Mouse (Mus musculus) retina, postnatal 1 day (tissue): ENCODE measurements around the gene Btrc.
A peak's percentile ranks its signal among the peaks of the same experiment; 100 is the strongest.
"Not testable (repeated sequence)": the region's sequence is repeated elsewhere in the genome, so short reads cannot be mapped to it uniquely, and the experiment has no call there.

Experiments
- DNase-seq: peaks from one replicate; pipeline ENCODE4 v3.0.0-alpha.2; 2012

Gene Btrc

GRCm38 (mm10) chr19:45363384-45363926, at the start of gene Btrc:
Btrc (plus strand) TSS chr19:45363734.
- peak; percentile 100 for DNase-seq

DNA sequence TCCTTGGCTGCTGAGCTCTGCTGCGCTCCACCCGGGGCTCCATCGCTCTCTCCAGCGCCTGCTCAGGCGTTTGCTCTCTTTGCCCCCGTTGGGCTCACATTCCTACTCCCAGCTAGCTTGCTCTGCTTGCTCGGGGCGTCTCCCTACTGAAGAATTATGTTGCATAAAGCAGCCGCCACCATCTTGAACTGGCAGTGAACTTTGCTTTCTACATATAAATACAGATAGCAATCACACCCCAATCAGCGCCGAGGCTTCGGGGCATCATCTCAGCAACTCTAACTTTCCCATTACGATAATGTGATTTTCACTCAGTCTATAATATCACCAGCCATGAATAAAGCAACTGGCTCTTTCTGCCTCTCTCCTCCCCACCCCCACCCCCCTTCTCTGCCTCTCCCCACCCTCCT, 46.1 kb upstream of the Btrc start:
- no peak for DNase-seq

GRCm38 (mm10) chr19:45321062-45321461, 42.5 kb upstream of the Btrc start:
- DNase-seq: no peak

- no peak for DNase-seq
Observed at GRCm38 (mm10) chr19:45329039-45329438, 34.5 kb upstream of the Btrc start.

DNA sequence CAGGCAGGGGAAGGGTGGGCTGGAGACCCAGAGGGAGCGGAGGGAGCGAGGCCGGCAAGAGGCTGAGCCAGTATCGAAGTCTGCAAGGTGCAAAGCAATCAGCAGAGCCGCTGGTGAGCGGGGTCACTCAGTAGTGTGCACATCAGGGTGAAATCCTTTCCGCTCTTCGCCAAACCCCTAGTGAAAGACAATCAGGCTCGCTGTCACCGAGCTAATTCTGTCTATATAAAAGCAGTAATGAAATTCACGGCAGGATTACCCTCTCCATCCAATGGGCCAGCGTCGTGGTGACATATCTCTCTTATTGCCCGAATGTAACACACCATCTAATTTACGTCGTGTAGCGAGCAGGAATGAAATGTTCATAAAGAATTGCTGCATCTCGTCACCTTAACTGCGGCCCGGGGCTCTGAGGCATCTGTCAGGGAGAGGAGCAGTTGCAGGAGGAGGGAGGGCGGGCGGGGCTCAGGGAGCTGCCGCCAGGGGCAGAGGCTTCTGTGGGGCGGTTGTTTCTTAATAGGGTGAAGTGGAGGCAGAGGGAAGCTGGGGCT, 33.7 kb upstream of the Btrc start:
- peak; percentile 57 for DNase-seq

GRCm38 (mm10) chr19:45336718-45337117, 26.8 kb upstream of the Btrc start:
- DNase-seq: peak; percentile 78

GRCm38 (mm10) chr19:45338182-45338581, 25.4 kb upstream of the Btrc start:
- peak; percentile 33 for DNase-seq

DNA sequence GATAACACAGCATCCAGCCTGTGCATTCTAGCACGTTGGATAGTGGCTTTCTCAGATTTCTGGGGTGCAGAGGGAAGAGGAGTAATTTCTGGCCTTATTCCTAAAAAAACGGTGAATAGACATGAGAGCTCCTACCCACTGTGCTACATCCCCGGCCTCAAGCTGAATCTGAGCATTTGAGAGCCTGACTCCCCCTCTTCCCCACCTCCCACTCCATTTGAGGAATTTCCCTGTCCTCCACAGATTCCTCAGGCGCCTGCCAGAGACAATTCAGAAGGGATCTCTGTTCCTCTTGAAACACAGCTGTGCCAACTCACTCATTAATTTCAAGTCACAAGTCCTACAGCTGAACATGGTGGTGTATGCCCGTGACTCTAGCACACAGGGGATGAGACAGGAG, 19.6 kb upstream of the Btrc start:
- no peak for DNase-seq

- no peak for DNase-seq
Observed at GRCm38 (mm10) chr19:45348188-45348587, 15.3 kb upstream of the Btrc start.

GRCm38 (mm10) chr19:45350456-45350855, 13.1 kb upstream of the Btrc start:
- no peak for DNase-seq

GRCm38 (mm10) chr19:45352706-45353105, 10.8 kb upstream of the Btrc start:
- not testable (repeated sequence) for DNase-seq

DNA sequence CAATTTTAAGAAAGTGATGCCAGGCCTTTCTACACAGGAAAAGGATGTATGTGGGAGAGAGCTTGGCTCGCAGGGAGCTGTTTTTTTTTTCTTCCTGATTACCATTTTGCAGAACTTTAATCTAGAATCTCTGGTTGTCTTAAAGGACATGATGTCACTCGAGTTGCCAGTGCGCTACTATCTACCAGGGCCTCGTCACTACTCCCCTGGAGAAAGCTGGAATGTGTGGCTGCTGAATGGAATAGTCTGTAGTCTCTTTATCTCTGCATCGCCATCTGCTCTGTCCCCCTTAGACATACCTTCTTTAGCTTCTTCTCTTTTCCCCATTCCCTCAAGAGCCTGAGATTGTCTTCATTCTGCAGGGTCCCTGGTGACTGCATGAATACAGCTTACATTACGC, 7.9 kb upstream of the Btrc start:
- no peak for DNase-seq

- not testable (repeated sequence) for DNase-seq
Observed at GRCm38 (mm10) chr19:45356868-45357267, 6.7 kb upstream of the Btrc start.

DNA sequence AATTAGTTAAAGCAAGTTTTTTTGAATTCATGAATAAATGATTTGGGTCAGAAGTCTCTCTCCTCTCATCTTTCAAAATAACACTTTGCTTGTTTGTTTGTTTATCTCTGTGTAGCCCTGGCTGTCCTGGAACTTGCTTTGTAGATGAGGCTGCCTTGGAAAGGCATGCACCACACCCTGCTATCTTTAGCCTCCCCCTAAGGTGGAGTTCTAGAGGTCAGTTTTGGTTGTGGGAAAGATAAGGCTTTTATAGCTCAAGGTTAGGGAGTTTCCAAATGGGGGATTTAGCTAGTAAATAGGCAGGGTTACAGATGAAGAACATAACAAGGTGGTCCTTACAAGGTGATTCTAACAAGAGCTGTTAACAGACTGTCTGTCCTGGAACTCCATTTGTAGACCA, 3.0 kb upstream of the Btrc start:
- DNase-seq: no peak

- no peak for DNase-seq
Observed at GRCm38 (mm10) chr19:45363933-45364391, 428 bp downstream of the Btrc start.

DNA sequence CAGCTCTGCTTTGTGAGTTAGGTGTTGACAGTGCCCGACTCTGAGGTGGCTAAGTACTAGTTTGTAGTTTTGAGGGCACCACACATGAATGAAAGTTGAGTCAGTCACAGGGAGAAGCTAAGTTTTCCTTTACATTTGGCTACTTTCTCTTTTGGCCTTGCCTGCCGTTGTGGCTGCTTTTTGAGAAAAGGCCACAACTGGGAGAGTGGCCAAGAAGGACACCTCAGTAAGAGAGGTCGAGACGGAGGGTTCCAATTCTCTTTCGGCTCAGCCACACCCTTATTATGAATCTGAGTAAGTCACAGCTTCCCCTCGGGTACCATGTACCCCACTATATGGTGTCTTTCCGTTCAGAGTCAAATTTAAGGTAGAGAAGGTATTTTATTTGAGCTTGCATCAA, 3.1 kb downstream of the Btrc start:
- DNase-seq: no peak

DNA sequence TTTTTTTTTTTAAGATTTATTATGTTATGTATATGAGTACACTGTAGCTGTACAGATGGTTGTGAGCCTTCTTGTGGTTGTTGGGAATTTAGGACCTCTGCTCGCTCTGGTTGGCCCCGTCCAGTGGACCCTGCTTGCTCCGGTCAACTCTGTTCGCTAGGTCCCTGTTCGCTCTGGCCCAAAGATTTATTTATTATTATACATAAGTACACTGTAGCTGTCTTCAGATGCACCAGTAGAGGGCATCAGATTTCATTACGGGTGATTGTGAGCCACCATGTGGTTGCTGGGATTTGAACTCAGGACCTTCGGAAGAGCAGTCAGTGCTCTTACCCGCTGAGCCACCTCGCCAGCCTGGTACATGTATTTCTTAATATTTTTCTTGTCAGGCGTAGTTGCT, 21.3 kb downstream of the Btrc start:
- not testable (repeated sequence) for DNase-seq

GRCm38 (mm10) chr19:45388551-45388950, 25.0 kb downstream of the Btrc start:
- peak; percentile 16 for DNase-seq

DNA sequence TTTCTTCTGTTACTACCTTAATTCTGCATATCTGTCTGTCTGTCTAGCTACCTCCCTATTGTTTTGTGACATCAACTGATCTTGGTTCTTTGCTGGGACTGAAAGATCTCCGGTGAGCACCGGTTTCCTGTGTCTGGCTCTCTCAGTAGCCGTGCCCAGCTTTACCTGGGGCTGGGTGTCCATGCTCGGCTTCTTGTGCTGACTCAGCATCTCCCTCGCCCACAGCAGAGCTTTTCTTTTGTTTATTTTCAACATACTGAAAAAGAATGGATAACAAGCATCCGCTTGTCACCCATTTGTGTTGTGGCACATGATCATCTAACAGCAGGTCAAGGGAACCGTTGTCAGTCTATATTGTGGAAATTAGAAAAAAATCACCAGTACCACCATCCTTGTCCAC, 30.5 kb downstream of the Btrc start:
- no peak for DNase-seq

DNA sequence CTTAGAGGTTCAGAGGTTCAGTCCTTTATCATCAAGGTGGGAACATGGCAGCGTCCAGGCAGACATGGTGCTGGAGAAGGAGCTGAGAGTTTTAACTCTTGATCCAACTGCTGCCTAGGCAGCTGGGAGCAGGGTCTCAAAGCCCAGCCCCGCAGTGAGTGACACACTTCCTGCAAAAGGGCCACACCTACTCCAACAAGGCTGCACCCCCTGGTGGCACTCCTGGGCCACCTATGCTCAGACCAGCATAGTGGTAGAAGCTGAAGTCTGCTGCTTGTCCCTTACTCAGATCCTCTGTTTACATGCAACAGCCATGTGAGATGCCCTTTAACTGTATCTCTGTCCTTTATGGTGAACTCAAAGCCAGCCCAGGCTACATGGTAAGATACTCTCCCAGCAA, 47.5 kb downstream of the Btrc start:
- no peak for DNase-seq

- no peak for DNase-seq
Observed at GRCm38 (mm10) chr19:45412694-45413093, 49.2 kb downstream of the Btrc start.

DNA sequence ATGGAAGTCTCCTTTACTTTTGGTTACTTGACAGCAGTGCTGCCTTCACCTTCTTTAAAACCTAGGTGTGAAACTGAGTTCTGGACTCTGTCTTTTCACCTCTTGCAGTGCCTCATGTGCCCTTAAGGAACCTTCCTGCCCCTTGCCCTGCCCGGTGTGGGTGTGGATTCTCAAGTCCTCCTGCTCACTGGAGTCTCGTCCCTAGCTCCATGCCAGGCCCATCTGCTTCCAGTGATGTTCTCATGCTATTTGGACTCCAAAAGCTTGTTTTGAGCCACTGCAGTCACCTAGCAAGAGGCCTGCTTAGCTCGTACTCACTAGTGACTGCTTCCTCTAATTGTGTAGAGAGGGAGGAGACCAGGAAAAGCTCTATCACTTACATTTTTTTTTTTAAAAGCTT, 50.4 kb downstream of the Btrc start:
- no peak for DNase-seq

GRCm38 (mm10) chr19:45417601-45418000, 54.1 kb downstream of the Btrc start:
- no peak for DNase-seq

GRCm38 (mm10) chr19:45422276-45422675, 58.7 kb downstream of the Btrc start:
- DNase-seq: no peak

DNA sequence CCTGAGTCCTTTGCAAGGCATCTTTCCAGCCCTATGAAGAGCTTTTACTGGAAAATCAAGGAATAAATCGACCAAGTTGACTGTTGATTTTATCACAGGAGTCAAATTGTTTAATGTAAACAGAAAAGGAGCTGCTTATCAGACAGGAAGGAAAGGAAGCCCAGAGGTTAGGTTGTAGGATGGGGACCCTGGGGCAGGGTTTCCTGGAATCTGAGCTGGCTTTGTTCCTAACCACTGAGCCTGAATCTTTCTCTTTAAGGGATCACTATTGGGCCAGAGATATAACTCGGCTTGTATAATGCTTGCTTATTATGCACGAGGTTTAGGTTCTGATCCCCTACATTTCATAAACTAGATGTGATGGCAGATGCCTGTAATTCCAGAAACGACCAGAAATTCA, 64.6 kb downstream of the Btrc start:
- DNase-seq: no peak
